Mouse (Mus musculus): ENCODE results near the gene Sf3a2. TPM values are rescaled to one million over a fixed set of nuclear protein-coding genes. Genes with fewer than 3 reads are reported as not detected.

Sf3a2 gene
- polyA plus RNA-seq, 1 experiment from 2014 or later = 39.0 TPM

DNA sequence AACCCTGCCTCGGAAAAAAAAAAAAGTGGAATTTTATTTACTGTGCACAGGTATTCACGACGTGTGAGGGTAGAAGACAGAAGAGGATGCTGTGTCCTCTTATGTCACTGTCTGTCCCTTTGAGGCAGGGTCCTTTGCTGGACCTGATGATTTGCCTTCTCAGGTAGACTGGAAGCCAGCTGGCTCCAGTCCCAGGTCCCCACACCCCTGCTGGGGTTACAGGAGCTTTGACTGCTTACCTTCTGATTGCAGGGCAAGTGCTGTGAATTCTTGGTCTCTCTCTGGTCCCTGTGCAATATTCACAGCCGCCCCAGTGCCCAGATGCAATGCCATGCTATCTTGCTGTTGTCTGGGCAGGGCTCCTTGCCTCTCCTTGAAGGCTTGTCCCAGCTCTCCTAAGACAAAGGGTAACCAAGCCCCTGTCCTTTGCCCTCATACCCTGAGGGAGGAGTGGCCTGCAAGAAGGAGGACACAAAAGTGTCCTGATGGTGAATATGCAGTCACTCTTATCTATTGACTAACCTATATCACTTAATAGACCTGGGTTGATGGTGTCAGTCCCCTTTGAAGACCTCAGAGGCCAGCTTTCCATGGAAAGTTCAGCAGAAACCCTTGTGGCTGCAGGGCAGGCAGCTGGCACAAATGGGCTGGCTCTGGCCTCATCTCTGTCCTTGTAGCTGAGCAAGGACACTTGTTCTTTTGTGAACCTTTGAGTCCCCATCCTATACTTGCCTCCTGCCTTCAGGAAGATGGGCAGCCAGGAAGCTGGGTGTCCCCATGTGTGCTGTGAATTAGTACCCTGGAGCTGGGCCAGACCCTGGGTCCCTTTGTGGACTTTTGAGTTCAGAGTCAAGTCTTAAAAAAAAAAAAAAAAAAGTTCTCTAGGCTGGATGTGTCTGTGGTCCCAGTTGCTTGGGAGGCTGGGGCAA is 37.1 kb upstream of the Sf3a2 start:
- H3K27me3 ChIP-seq (replicated peaks; ENCODE audit: control insufficient read depth, insufficient read depth, low read length) = no peaks in the 10 kb centered on the region
- peak overlapping the region; percentile 23; the same call in 1 of the 2 replicates for H3K27ac ChIP-seq (ENCODE audit: low read depth, low read length)
- H3K9ac ChIP-seq (ENCODE audit: low read depth, low read length) = 0 out of 2 replicates have a peak overlapping the region, but pooled peaks have one; percentile 18
- peak overlapping the region; percentile 33 for H3K4me2 ChIP-seq (replicated peaks; ENCODE audit: low read depth)
- no peak for TF ChIP-seq CTCF (IDR thresholded peaks at IDR 0.05; ENCODE audit: low read depth)
- H3K4me1 ChIP-seq (replicated peaks; ENCODE audit: control insufficient read depth, insufficient read depth, low read length) = peaks cover 7% of the 10 kb centered on the region
- WGBS = 46% methylated on average over 4 of the region's 4 CpGs
- H3K36me3 ChIP-seq (ENCODE audit: control insufficient read depth, insufficient read depth) = peaks cover 15% of the 10 kb centered on the region; the same call in 1 of the 2 replicates
- no peaks in the 10 kb centered on the region for H3K9me3 ChIP-seq (ENCODE audit: control insufficient read depth)
- ATAC-seq = peak; percentile 34; the same call in 1 of the 2 replicates
- no peak overlapping the region for H3K4me3 ChIP-seq (ENCODE audit: low read depth, low read length)

DNA sequence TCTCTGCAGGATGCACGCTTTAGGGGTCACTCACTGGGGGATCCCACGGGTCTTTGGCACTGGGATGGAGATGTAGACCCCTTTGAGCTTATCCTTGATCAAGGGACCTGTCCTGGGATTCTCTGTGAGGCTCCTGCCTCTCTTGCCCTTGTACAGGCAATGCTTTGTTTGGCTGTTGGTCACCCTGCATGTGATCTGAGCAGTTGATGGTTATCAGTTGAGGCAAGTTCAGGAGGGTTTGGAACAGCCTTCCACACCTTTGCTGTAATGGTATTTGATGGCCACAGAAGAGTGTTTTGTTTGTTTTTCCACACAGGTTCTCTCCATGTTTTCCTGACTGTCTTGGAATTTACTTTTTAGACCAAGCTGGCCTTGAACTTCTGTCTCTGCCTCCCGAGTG is 36.2 kb upstream of the Sf3a2 start:
- no peak for TF ChIP-seq CTCF (IDR thresholded peaks at IDR 0.05; ENCODE audit: low read depth)
- Histone ChIP-seq H3K9ac (ENCODE audit: low read depth, low read length) (no peak overlapping the region), H3K27ac (ENCODE audit: low read depth, low read length) (no peak overlapping the region), H3K9me3 (ENCODE audit: control insufficient read depth) (no peaks in the 10 kb centered on the region), H3K4me2 (replicated peaks; ENCODE audit: low read depth) (no peak overlapping the region), H3K4me3 (ENCODE audit: low read depth, low read length) (no peak overlapping the region), H3K4me1 (replicated peaks; ENCODE audit: control insufficient read depth, insufficient read depth, low read length) (peaks cover 7% of the 10 kb centered on the region), H3K27me3 (replicated peaks; ENCODE audit: control insufficient read depth, insufficient read depth, low read length) (no peaks in the 10 kb centered on the region), H3K36me3 (ENCODE audit: control insufficient read depth, insufficient read depth) (peaks cover 24% of the 10 kb centered on the region)
- ATAC-seq = no peak
- WGBS = 67% methylated on average over 3 of the region's 3 CpGs

DNA sequence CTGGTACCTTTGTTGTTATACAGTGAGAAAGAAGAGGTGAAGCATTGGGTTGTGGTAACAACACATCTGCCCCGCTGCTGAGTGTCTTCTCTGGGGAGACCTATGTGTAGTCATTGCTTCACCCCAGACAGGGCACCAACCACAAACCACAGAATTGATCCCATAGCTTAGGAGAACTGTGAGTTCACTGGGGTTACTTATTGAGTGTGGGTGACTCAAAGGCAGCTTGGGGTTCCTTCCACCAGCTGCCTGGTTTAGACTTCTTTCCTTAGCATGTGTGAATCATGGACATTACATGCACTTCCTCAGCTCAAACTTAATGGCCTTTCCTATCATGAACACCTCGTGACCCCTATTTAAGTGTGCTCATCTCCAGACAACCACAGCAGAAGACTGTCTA is 34.5 kb upstream of the Sf3a2 start:
- Histone ChIP-seq H3K4me1 (replicated peaks; ENCODE audit: control insufficient read depth, insufficient read depth, low read length) (peaks cover 4% of the 10 kb centered on the region; the same call in 1 of the 2 replicates), H3K27me3 (replicated peaks; ENCODE audit: control insufficient read depth, insufficient read depth, low read length) (no peaks in the 10 kb centered on the region), H3K27ac (ENCODE audit: low read depth, low read length) (no peak overlapping the region), H3K4me2 (replicated peaks; ENCODE audit: low read depth) (no peak overlapping the region), H3K9ac (ENCODE audit: low read depth, low read length) (no peak overlapping the region), H3K9me3 (ENCODE audit: control insufficient read depth) (no peaks in the 10 kb centered on the region), H3K4me3 (ENCODE audit: low read depth, low read length) (no peak overlapping the region), H3K36me3 (ENCODE audit: control insufficient read depth, insufficient read depth) (peaks cover 38% of the 10 kb centered on the region)
- no peak for TF ChIP-seq CTCF (IDR thresholded peaks at IDR 0.05; ENCODE audit: low read depth)
- no peak for ATAC-seq
- 90% methylated on average over 2 of the region's 2 CpGs for WGBS

DNA sequence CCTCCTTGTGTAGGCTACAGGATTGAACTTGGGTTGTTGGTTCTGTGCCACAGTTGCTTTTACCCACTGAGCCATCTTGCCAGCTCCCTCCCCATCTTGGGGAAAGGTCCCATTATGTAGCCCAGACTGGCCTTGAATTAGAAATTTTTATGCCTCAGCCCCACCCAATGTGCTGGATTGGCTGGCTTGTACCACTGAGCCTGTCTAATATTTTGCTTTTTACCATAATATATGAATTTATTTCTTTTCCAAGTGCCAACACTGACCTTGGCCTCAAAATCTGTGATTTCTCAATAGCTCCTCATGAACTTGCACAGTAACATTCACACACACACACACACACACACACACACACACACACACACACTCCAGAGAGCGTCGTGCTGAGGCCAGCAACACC is 32.3 kb upstream of the Sf3a2 start:
- TF ChIP-seq CTCF (IDR thresholded peaks at IDR 0.05; ENCODE audit: low read depth) = no peak
- Histone ChIP-seq H3K9ac (ENCODE audit: low read depth, low read length) (no peak overlapping the region), H3K9me3 (ENCODE audit: control insufficient read depth) (no peaks in the 10 kb centered on the region), H3K4me1 (replicated peaks; ENCODE audit: control insufficient read depth, insufficient read depth, low read length) (peaks cover 4% of the 10 kb centered on the region; the same call in 1 of the 2 replicates), H3K27ac (ENCODE audit: low read depth, low read length) (no peak overlapping the region), H3K4me3 (ENCODE audit: low read depth, low read length) (no peak overlapping the region), H3K27me3 (replicated peaks; ENCODE audit: control insufficient read depth, insufficient read depth, low read length) (no peaks in the 10 kb centered on the region), H3K4me2 (replicated peaks; ENCODE audit: low read depth) (no peak overlapping the region), H3K36me3 (ENCODE audit: control insufficient read depth, insufficient read depth) (peaks cover 60% of the 10 kb centered on the region)
- ATAC-seq = no peak
- WGBS = 64% methylated on average over 2 of the region's 2 CpGs

DNA sequence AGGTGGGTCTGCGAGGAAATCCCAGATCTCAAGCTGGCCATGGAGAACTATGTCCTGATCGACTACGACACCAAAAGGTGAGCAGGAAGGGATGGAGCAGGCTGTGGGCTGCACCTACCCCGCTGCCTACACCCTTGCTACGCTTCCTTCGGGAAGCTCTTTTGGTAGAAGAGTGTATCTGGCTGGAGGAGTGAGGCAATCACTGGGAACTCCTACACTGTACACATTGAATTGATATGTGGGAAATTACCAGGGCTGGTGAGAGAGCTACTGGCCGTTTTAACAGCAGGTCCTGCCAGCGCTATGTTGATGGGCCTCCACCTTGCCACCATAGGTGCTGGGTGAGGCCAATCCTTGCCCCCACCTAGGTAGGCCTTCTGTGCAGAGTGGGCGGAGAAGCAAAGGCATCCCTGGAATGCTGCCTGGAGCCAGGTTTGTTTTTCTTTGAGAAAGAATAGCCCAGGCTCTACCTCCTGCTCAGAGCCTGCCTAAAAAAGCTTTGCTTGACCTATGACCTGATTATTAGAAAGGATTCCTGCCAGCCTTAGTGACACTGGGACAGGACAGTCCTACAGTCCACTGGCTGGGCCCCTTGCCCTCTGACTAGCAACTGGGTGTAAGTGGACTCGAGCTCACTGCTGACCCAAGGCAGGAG is 31.7 kb upstream of the Sf3a2 start:
- Histone ChIP-seq H3K9ac (ENCODE audit: low read depth, low read length) (no peak overlapping the region), H3K4me3 (ENCODE audit: low read depth, low read length) (no peak overlapping the region), H3K4me1 (replicated peaks; ENCODE audit: control insufficient read depth, insufficient read depth, low read length) (no peaks in the 10 kb centered on the region), H3K27me3 (replicated peaks; ENCODE audit: control insufficient read depth, insufficient read depth, low read length) (no peaks in the 10 kb centered on the region), H3K9me3 (ENCODE audit: control insufficient read depth) (no peaks in the 10 kb centered on the region), H3K36me3 (ENCODE audit: control insufficient read depth, insufficient read depth) (peaks cover 66% of the 10 kb centered on the region), H3K27ac (ENCODE audit: low read depth, low read length) (no peak overlapping the region), H3K4me2 (replicated peaks; ENCODE audit: low read depth) (no peak overlapping the region)
- TF ChIP-seq CTCF (IDR thresholded peaks at IDR 0.05; ENCODE audit: low read depth) = no peak
- 62% methylated on average over 10 of the region's 10 CpGs for WGBS
- ATAC-seq = no peak

DNA sequence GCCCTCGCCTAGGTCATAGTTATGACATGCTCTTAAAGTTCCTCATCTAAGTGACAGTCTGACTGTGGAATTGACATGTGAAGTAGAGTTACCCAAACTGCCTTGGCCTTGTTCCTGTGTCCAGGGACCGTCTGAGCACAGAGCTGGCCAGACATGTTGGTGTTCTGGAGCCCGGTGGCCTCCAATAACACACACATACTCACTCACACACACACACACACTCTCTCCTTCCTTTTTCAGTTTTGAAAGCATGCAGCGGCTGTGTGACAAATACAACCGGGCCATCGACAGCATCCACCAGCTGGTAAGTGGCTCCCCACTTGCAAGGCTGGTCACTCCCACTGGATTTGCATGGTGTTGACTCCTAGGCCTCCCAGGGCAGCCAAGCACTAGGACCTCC is 29.6 kb upstream of the Sf3a2 start:
- peaks cover 87% of the 10 kb centered on the region for H3K36me3 ChIP-seq (ENCODE audit: control insufficient read depth, insufficient read depth)
- 89% methylated on average over 6 of the region's 6 CpGs for WGBS
- no peak for TF ChIP-seq CTCF (IDR thresholded peaks at IDR 0.05; ENCODE audit: low read depth)

More for the DNA sequence above, 29.6 kb upstream of the Sf3a2 start:
- no peak overlapping the region for H3K4me2 ChIP-seq (replicated peaks; ENCODE audit: low read depth)
- no peak overlapping the region for H3K27ac ChIP-seq (ENCODE audit: low read depth, low read length)
- no peaks in the 10 kb centered on the region for H3K27me3 ChIP-seq (replicated peaks; ENCODE audit: control insufficient read depth, insufficient read depth, low read length)
- no peaks in the 10 kb centered on the region for H3K9me3 ChIP-seq (ENCODE audit: control insufficient read depth)
- no peaks in the 10 kb centered on the region for H3K4me1 ChIP-seq (replicated peaks; ENCODE audit: control insufficient read depth, insufficient read depth, low read length)
- H3K4me3 ChIP-seq (ENCODE audit: low read depth, low read length) = no peak overlapping the region
- H3K9ac ChIP-seq (ENCODE audit: low read depth, low read length) = no peak overlapping the region
- ATAC-seq = no peak
